Mouse (Mus musculus) kidney, embryonic 15.5 days (tissue): ENCODE results near the gene Defb11. TPM values are rescaled to one million over a fixed set of nuclear protein-coding genes. Genes with fewer than 3 reads are reported as not detected.

Experiments used
- polyA plus RNA-seq: library from polyadenylated mRNA; unstranded; fragments of >200 nt; fragmentation: Nextera tagmentation; extraction: Ambion mirVana; gene quantifications from 2 replicates; pipeline ENCODE4 v1.2.1, GENCODE M21; 2015

Defb11 gene
- polyA plus RNA-seq, 1 experiment from 2014 or later: 0.65 TPM

Other genes with a start within 250 kb of the Defb11 start
- not detected in 2 replicates for gene Defa34, start 240.6 kb downstream of the Defb11 start, polyA plus RNA-seq
- gene AY761184, start 202.8 kb downstream of the Defb11 start, polyA plus RNA-seq: not detected in 2 replicates
- not detected in 2 replicates for gene Defa24, start 171.9 kb downstream of the Defb11 start, polyA plus RNA-seq
- not detected in 2 replicates for gene Defb50, start 82.9 kb downstream of the Defb11 start, polyA plus RNA-seq
- gene Defb2, start 66.5 kb downstream of the Defb11 start, polyA plus RNA-seq: not detected in 2 replicates
- gene Defb10, start 47.5 kb downstream of the Defb11 start, polyA plus RNA-seq: not detected in 2 replicates
- gene Defb9, start 21.0 kb downstream of the Defb11 start, polyA plus RNA-seq: not detected in 2 replicates
- gene Defb15, start 26.3 kb upstream of the Defb11 start, polyA plus RNA-seq: not detected in 2 replicates
- not detected in 2 replicates for gene Defb35, start 31.9 kb upstream of the Defb11 start, polyA plus RNA-seq
- gene Defb13, start 40.4 kb upstream of the Defb11 start, polyA plus RNA-seq: not detected in 2 replicates
- gene Fam90a1a, start 52.3 kb upstream of the Defb11 start, polyA plus RNA-seq: not detected in 2 replicates
- not detected in 2 replicates for gene Ccdc70, start 63.4 kb upstream of the Defb11 start, polyA plus RNA-seq
- gene Atp7b, start 153.9 kb upstream of the Defb11 start, polyA plus RNA-seq: 0.68 and 0.96 TPM in 2 replicates
- gene Alg11, start 154.3 kb upstream of the Defb11 start, polyA plus RNA-seq: 33.2 and 36.2 TPM in 2 replicates
- gene Nek5, start 218.6 kb upstream of the Defb11 start, polyA plus RNA-seq: 0.28 and 0.38 TPM in 2 replicates